Mouse (Mus musculus): Measurements from ENCODE around the gene Dok1.

Dok1 gene

GRCm38 (mm10) chr6:83049367-83049766 lies 16.1 kb upstream of the Dok1 start:
- no peak for DNase-seq (ENCODE audit: low spot score)

GRCm38 (mm10) chr6:83044742-83045141 lies 11.5 kb upstream of the Dok1 start:
- no peak for DNase-seq (ENCODE audit: low spot score)

GRCm38 (mm10) chr6:83043993-83044392 lies 10.7 kb upstream of the Dok1 start:
- DNase-seq (ENCODE audit: low spot score): no peak

- no peak for DNase-seq (ENCODE audit: low spot score)
Measured at GRCm38 (mm10) chr6:83043561-83043960, 10.3 kb upstream of the Dok1 start.

GRCm38 (mm10) chr6:83040601-83041000 lies 7.3 kb upstream of the Dok1 start:
- DNase-seq (ENCODE audit: low spot score): no peak

- DNase-seq (ENCODE audit: low spot score): peak; percentile 89
Measured at GRCm38 (mm10) chr6:83038496-83039012, 5.3 kb upstream of the Dok1 start.

GRCm38 (mm10) chr6:83037188-83037587 lies 3.9 kb upstream of the Dok1 start:
- DNase-seq (ENCODE audit: low spot score): no peak

- DNase-seq (ENCODE audit: low spot score): no peak
Measured at GRCm38 (mm10) chr6:83034463-83035055, 1.3 kb upstream of the Dok1 start.

GRCm38 (mm10) chr6:83032769-83033191 lies 491 bp downstream of the Dok1 start:
- DNase-seq (ENCODE audit: low spot score): no peak

GRCm38 (mm10) chr6:83031921-83032590 lies 1.2 kb downstream of the Dok1 start:
- DNase-seq (ENCODE audit: low spot score): no peak

GRCm38 (mm10) chr6:83031111-83031510 lies 2.2 kb downstream of the Dok1 start:
- no peak for DNase-seq (ENCODE audit: low spot score)

GRCm38 (mm10) chr6:83029777-83030176 lies 3.5 kb downstream of the Dok1 start:
- DNase-seq (ENCODE audit: low spot score): no peak

- DNase-seq (ENCODE audit: low spot score): no peak
Measured at GRCm38 (mm10) chr6:83027706-83028105, 5.6 kb downstream of the Dok1 start.

- DNase-seq (ENCODE audit: low spot score): no peak
Measured at GRCm38 (mm10) chr6:83027293-83027692, 6.0 kb downstream of the Dok1 start.

GRCm38 (mm10) chr6:83025221-83025620 lies 8.1 kb downstream of the Dok1 start:
- DNase-seq (ENCODE audit: low spot score): no peak

GRCm38 (mm10) chr6:83024421-83024820 lies 8.8 kb downstream of the Dok1 start:
- no peak for DNase-seq (ENCODE audit: low spot score)

GRCm38 (mm10) chr6:83023786-83024185 lies 9.5 kb downstream of the Dok1 start:
- DNase-seq (ENCODE audit: low spot score): no peak

GRCm38 (mm10) chr6:83023008-83023407 lies 10.3 kb downstream of the Dok1 start:
- DNase-seq (ENCODE audit: low spot score): no peak

GRCm38 (mm10) chr6:83020836-83021593 lies 12.3 kb downstream of the Dok1 start:
- no peak for DNase-seq (ENCODE audit: low spot score)

GRCm38 (mm10) chr6:83020121-83020520 lies 13.2 kb downstream of the Dok1 start:
- DNase-seq (ENCODE audit: low spot score): no peak

- no peak for DNase-seq (ENCODE audit: low spot score)
Measured at GRCm38 (mm10) chr6:83019044-83019443, 14.2 kb downstream of the Dok1 start.

GRCm38 (mm10) chr6:83017190-83017589 lies 16.1 kb downstream of the Dok1 start:
- no peak for DNase-seq (ENCODE audit: low spot score)

- no peak for DNase-seq (ENCODE audit: low spot score)
Measured at GRCm38 (mm10) chr6:83015749-83016148, 17.5 kb downstream of the Dok1 start.
